Mouse (Mus musculus) gastrocnemius, adult 2 months (tissue): ENCODE data around the gene Btbd6. TPM values are rescaled to one million over a fixed set of nuclear protein-coding genes. Genes with fewer than 3 reads are reported as not detected.

Source experiments
- DNase-seq: peaks from one replicate; pipeline ENCODE4 v3.0.0; 2022
- H3K27ac ChIP-seq: fragments of 200-600 bp; 2 replicates; pipeline ENCODE4 v1.8.1; 2022; ENCODE audit warnings: mild to moderate bottlenecking
- H3K4me3 ChIP-seq: fragments of 200-600 bp; 2 replicates; pipeline ENCODE4 v1.8.1; 2022; ENCODE audit warnings: mild to moderate bottlenecking, moderate library complexity
- CTCF ChIP-seq: fragments of 200-600 bp; IDR thresholded peaks from 2 replicates; pipeline ENCODE4 v1.8.1; 2022; ENCODE audit warnings: antibody characterized with exemption, mild to moderate bottlenecking, moderate library complexity
- intact Hi-C: fragments of 180-260 bp; cut with DNase I; formaldehyde crosslinking; loops from one replicate; pipeline ENCODE4 v1.15.1; 2025
- total RNA-seq, 2 experiments: library from RNA; stranded (reverse); gene quantifications; 2 replicates each; pipeline ENCODE4 v1.2.3; 2021

The Btbd6 gene
- total RNA-seq, 2 experiments from 2014 or later = 13.3 to 20.6 TPM

DNA sequence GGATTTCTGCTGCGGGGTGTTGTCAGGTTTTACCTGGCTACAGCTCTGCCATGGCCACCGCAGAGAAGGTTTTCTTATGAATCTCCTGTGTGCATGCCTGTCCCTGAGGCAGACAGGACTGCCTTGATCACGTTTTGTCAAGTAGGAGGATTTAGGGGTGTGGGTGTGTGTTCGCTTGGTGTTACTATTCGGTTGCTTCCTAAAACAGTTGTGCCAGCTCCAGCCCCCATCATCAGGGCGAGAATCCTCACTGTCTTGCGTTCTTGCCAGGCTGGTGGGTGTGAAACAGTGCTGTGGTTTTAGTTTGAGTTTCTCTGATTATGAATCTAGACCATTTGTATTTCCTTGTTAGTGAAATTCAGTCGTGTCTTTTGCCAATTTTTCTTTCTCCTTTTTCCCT, 40.7 kb downstream of the Btbd6 start:
- Histone ChIP-seq H3K27ac (peak overlapping the region; percentile 49), H3K4me3 (peak overlapping the region; percentile 32)
- TF ChIP-seq CTCF = no peak
- DNase-seq = no peak
- intact Hi-C loops = no loop called here

DNA sequence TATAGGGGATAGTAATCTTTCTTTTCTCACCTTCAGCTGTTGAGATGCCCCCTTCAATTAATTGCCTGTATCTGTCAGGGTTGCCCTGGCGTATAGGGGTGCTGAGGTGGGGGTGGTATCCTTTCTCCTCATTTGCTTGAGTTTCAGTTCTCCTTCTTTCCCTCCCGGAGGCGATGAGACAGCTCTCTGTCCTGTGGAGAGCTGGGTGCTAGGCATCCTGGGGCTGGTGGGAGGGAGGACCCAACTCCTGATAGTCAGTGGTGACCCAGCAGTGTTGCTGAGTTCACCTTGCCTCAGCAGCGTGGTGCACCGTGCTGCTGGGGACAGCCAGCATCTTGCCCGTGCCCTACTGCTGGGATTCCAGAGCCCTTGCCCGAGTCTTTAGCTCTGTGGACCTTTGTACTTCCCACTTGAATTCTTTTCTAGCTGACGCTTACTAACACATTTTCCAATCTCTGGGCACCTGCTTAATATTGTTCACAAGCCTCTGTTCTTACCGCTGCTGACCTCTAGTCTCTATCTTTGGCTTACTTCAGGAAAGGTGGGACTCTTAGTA, 41.2 kb downstream of the Btbd6 start:
- no peak for DNase-seq
- intact Hi-C loops = no loop called here
- no peak for TF ChIP-seq CTCF
- peak overlapping the region; percentile 20; the same call in 1 of the 2 replicates for H3K27ac ChIP-seq
- H3K4me3 ChIP-seq = no peak overlapping the region

DNA sequence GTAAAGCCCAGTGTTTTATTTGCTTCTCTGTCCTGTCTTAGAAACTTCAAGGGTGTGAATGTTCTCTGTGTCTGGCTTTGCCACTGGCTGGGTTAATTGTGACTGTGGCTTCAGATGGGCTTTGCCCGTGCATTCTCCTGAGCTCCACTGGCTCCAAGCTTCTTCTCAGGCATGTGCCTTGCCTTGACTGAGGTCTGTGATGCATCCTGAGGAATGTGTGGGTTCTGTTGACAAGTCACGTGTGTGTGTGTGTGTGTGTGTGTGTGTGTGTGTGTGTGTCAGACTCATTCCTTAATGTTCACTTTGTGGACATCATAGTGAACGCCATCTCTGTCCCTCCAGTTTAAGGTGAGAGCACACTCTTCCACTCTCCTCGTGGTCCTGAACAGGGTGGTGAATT, 42.5 kb downstream of the Btbd6 start:
- DNase-seq = no peak
- Histone ChIP-seq H3K4me3 (no peak overlapping the region), H3K27ac (no peak overlapping the region)
- intact Hi-C loops = no loop called here
- TF ChIP-seq CTCF = no peak

DNA sequence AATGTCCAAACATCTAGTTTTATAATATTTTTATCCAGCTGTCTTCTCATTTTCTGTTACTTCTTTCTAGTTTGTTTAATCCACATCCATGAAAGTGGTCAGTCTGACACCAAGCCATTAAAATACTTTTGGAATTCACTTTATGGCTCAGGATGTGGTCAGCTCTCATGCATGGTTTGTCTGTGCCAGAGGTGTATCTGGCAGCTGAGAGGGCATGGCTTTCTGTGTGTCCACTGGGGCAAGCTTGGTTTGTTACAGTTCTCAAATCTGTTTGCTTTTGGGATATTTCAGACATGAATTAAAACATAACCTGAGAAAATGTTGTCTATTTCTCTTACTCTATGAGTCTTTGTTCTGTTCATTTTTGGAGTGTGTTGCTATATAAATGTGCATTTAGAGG, 45.2 kb downstream of the Btbd6 start:
- DNase-seq = no peak
- intact Hi-C loops = no loop called here
- TF ChIP-seq CTCF = no peak
- H3K4me3 ChIP-seq = no peak overlapping the region
- no peak overlapping the region for H3K27ac ChIP-seq

DNA sequence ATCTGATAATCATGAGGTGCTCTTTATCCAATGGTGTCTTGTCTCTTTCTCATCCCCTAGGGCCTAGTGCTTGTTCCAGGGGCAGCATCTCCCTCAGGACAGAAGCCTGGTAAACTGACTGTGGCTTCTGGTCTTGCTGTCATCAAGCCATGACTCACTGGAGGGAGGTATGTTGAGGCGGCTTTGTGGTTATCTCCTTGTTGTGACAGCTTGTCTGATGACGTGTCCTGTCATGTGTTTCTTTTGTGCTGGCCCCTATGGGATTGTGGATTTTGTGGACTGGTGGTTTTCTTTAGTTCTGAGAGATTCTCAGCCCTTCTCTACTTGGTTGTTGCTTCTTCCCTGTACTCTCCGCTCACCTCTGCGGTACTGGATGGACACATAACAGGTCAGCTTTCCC, 46.8 kb downstream of the Btbd6 start:
- no peak for TF ChIP-seq CTCF
- intact Hi-C loops = no loop called here
- H3K27ac ChIP-seq = no peak overlapping the region
- H3K4me3 ChIP-seq = no peak overlapping the region
- no peak for DNase-seq

DNA sequence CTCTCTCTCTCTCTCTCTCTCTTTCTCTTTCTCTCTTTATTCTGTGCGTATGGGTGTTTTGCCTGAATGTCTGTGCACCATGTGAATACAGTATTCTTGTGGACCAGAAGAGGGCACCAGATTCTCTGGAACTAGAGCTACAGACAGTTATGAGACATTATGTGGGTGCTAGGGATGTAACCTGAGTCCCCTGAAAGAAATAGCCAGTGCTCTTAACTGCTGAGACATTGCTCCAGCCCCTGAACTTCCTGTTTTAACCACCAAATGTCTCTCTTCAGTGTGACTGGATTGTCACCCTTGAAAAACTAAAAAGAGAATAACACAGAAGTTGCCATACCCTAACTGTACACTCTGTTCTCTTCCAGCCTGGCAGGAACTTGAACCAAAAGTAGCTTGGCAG, 50.3 kb downstream of the Btbd6 start:
- DNase-seq = no peak
- intact Hi-C loops = no loop called here
- no peak overlapping the region for H3K4me3 ChIP-seq
- no peak for TF ChIP-seq CTCF
- no peak overlapping the region for H3K27ac ChIP-seq

DNA sequence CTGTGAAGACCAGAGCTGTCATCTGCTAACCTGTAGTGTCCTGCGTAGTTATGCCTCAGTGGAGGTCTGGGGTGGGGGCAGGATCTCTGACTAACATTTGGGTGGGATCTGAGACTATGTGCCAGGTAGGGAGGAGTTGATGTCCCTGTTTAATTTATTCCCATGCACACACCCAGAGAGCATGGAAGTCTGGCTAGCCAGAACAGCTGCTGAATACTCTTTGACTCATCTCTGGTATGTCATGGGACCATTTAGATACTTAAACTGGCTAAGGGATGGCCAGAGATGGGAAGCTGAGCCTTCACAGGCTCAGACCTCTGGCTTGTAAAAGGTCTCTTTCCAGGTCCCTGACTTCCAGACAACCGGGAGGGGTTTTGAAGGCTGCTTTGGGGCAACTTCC, 51.2 kb downstream of the Btbd6 start:
- Histone ChIP-seq H3K4me3 (no peak overlapping the region), H3K27ac (peak overlapping the region; percentile 38)
- no peak for TF ChIP-seq CTCF
- intact Hi-C loops = no loop called here
- DNase-seq = no peak

DNA sequence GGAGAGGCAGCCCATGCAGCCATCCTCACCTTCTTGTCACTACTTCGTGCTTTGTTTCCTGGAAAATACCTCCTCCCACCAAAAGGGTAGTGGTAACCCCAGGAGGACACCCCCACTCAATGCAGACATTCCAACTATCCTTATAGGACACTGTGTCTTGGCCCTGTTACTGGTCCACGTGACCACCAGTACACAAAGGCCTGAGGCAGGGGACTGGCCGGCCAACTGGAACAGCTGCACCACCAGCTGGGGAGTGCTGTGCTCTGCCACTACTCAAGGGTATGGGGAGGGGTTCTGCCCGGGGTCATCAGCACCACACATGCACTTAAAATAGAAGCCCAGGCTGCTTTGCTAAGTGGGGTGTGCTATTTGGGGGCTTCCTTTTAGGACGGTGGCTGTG, 51.8 kb downstream of the Btbd6 start:
- no peak for DNase-seq
- intact Hi-C loops = no loop called here
- Histone ChIP-seq H3K4me3 (no peak overlapping the region), H3K27ac (peak overlapping the region; percentile 38)
- TF ChIP-seq CTCF = no peak

Other genes with a start within 250 kb of the Btbd6 start
- gene Pld4, start 215.8 kb upstream of the Btbd6 start, total RNA-seq = 1 to 10 TPM; 1.7 to 4.0 TPM
- gene Ahnak2, start 173.8 kb upstream of the Btbd6 start, total RNA-seq = 1 to 10 TPM; 5.0 to 8.5 TPM
- under 1 TPM; 0.20 to 0.36 TPM for gene Clba1, start 167.5 kb upstream of the Btbd6 start, total RNA-seq
- gene Cdca4, start 147.1 kb upstream of the Btbd6 start, total RNA-seq = 1 to 10 TPM; 3.0 to 3.1 TPM
- gene Gpr132, start 108.3 kb upstream of the Btbd6 start, total RNA-seq = under 1 TPM in 1 of 2 experiments, not detected in 1; 0.14 TPM
- gene Jag2, start 46.7 kb upstream of the Btbd6 start, total RNA-seq = 10 to 100 TPM; 20.3 to 30.2 TPM
- gene Nudt14, start 34.4 kb upstream of the Btbd6 start, total RNA-seq = 1 to 10 TPM; 5.4 to 7.9 TPM
- 10 to 100 TPM; 20.8 to 21.5 TPM for gene Brf1, start 24.2 kb downstream of the Btbd6 start, total RNA-seq
- 10 to 100 TPM; 35.9 to 41.0 TPM for gene Pacs2, start 38.0 kb downstream of the Btbd6 start, total RNA-seq
- gene Tex22, start 98.0 kb downstream of the Btbd6 start, total RNA-seq = not detected
- 10 to 100 TPM; 36.2 to 41.5 TPM for gene Mta1, start 121.8 kb downstream of the Btbd6 start, total RNA-seq
- 10 to 100 TPM; 32.4 to 41.1 TPM for gene Crip2, start 163.8 kb downstream of the Btbd6 start, total RNA-seq
- 100 to 1,000 TPM in 1 of 2 experiments, 10 to 100 TPM in 1; 71.2 to 113 TPM for gene Crip1, start 169.8 kb downstream of the Btbd6 start, total RNA-seq
- not detected for gene Tedc1, start 179.9 kb downstream of the Btbd6 start, total RNA-seq
- not detected for gene Tmem121, start 209.4 kb downstream of the Btbd6 start, total RNA-seq